Mouse (Mus musculus): ENCODE measurements at regions not wholly inside any gene's neighbourhood (a gene's known extent, or its start where the extent isn't known, plus 50 kb on each side); places are given as distances from the start of the nearest gene placed in this dataset.

DNA sequence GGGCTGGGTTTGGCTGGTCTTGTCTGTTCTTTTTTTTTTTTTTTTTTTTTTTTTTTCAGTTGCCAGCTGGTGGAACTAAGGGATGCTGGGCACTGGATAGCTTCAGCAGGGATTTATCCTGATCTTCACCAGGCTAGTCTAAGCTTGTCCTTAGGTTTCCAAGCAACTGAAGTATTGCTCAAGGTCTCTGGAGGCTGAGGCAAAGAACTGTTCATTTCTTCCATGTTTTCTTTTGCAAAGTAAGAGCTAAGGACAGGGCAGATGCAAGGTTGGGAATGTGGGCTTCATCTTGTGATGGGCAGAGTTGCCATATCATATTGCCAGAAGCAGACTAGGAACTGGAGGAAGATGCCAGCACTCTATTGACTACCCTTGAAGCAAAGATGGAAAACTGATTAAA lies 1378.1 kb downstream of the Gsdmc2 start:
- ATAC-seq (replicated peaks; ENCODE audit: low FRiP score, poor library complexity, severe bottlenecking) = no peak

DNA sequence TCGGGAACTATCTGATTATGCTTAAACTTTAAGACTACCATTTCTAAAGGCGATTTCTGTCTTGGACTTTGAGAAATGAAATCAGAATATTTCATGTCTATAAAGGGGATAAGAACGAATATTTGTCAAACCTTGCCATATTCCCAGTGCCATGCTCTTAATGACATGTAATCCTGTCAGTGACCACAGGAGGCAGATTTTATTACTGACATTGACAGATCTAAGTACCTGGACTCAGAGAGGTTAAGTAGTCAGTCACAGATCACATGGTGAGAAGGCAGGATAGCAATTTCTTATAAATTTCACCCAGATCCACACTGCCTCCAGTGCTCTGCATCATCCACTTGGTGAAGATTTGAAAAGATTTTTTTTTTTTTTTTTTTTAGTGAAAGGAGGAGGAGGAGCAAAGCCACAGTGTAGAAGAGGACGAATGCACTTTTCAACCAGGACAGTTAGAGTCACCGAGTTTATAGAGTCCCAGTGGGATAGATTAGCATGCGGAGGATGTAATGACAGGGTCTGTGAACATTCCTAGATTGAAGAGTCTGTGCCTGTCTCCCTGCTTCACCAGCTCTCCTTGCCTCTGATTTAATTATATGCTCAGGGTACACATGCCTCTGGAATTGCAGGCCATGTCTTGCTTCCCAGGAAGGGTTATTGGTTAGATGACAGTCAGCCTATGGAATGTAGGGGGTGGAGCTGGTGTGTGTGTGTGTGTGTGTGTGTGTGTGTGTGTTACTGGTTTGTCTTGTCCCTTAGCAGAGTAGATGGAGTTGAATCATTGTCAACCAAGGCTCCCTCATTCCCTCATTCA lies 1379.7 kb downstream of the Gsdmc2 start:
- ATAC-seq (replicated peaks; ENCODE audit: low FRiP score, poor library complexity, severe bottlenecking) = no peak

DNA sequence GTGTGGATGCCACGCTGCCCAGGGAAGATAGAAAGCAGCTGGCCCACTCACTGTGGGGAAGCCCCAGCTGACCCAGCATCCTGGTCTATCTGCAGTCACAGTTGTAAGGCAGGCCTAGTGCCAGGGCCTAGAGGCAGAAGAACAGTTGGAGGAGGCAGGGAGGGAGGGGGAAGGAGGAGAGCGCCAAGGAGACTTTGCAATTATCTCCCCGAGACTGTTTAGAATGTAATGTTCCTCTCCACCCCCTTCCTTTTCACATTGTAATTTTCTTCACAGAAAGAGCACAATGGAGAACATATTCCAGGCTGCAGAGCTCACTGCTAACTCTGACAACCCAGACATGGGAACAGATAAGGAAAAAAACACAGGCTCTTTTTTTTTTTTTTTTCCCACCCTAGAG lies 1382.3 kb downstream of the Gsdmc2 start:
- ATAC-seq (replicated peaks; ENCODE audit: low FRiP score, poor library complexity, severe bottlenecking) = no peak

DNA sequence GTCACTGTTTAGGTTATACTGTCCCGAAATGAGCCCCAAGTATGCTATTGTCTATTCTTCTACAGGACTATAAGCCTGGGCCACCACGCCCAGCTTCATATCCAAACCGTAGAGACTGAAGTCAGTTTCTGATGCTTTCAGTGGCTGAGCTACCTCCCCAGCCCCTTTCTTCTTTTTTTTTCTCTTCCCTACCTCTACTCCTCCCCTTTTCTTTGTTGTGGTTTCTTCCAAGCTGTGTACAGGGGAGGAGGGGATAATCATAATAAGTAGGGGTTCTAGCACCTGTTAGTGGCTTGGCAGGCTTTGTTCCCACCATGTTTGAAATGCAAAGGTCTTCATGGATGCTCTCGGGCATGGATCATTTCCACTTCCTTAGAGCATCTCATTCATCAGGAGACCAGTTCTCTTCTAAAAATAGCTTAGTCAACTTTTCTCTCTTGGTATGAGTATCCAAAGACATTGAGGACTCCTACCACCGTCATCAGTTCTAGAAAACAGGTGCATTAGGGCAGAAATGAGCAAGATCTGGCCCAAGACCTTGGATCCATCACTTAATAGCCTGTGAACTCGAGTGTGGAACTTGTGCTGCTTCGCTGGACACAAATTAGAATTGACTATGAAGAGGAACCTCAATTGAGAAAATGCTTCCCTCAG lies 1383.5 kb downstream of the Gsdmc2 start:
- no peak for ATAC-seq (replicated peaks; ENCODE audit: low FRiP score, poor library complexity, severe bottlenecking)

DNA sequence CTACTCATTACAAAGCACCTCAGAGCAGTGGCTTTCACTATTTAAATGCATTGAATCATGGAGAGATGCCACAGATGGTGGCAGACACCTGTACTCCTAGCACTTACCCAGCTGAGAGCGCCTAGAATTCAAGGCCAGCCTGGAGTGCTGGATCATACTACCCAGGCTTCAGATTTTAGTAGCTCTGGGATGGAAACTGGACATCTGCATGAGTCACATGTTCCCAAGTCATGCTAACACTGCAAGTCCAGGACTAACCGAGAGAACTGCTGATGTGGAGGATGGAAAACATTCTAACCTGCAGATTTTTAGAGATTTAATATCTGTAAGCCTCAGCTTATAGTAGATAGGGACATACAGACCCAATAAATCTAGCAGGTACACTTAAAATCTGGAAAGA lies 1384.3 kb downstream of the Gsdmc2 start:
- ATAC-seq (replicated peaks; ENCODE audit: low FRiP score, poor library complexity, severe bottlenecking) = no peak

DNA sequence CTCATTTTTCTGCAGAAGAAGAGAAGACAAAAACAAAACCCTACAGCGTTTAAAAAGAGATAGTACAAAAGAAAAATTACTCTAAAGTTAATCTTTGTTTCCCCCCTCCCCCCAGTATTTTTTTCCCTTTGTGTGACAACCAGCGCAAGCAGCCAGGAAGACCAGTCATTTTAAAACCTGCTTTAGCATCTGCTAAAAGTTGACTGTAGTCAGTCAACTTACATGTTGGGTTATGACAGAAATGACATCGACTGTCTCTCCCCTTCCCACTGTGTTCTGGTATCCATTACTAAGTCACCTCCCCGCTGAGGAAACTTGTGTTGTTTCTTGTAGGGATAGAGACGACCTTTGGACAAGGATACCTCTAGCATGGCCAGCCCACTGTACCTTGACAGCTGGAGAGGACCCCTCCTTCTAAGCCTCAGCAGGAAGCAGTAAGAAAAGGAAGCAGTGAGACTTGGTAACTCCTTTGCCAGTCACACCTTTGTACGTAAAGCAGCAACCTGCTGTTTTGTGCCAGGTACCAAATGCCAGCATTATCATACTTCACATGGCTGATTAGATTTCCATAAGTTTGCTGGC lies 1384.9 kb downstream of the Gsdmc2 start:
- no peak for ATAC-seq (replicated peaks; ENCODE audit: low FRiP score, poor library complexity, severe bottlenecking)

DNA sequence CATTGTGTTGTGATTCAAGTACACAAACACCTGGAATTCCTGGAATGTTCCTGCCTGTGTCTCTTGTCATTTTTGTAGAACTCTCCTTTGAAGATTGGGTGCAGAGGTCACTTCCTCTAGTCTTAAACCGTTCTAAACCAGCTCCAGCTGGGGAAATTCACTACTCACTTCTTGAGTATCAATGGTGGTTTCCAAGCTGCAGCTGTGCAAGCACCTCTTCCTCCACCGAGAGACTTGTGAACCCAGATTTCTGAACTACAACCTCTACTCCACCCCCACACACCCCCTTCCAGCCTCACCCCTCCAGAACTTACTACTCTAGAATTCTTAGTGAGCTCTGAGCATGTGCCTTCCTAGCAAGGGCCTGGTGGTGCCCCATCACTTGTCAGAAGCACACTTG lies 1387.0 kb downstream of the Gsdmc2 start:
- ATAC-seq (replicated peaks; ENCODE audit: low FRiP score, poor library complexity, severe bottlenecking) = no peak

DNA sequence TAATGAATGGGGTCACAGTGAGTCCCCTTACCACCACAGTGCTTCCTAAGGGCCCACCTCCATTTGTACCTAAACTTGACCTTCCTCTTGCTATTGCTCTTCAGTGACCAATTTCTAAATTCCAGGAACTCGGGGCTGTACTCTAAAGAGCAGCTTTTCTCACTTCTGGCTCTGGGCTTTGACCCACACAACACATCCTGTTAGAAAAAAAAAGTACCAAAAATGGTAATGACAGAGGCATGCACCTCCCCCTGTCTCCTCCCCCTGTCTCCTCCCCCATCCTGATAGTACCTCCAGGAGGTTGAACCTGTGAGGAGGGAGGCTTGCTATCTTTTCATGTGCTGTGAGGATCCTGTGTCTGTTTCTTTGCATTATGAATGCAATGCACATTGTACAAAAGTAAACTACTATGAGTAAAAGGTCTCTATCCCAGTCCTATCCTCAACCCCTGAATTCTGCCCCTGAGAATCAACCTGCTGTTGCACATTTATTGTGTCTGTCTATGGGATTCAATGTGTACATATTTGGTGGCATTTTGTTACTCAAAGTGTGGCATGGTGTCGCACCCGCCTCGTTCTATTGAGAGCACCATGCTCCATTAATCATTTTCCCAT lies 1387.8 kb downstream of the Gsdmc2 start:
- ATAC-seq (replicated peaks; ENCODE audit: low FRiP score, poor library complexity, severe bottlenecking) = no peak

DNA sequence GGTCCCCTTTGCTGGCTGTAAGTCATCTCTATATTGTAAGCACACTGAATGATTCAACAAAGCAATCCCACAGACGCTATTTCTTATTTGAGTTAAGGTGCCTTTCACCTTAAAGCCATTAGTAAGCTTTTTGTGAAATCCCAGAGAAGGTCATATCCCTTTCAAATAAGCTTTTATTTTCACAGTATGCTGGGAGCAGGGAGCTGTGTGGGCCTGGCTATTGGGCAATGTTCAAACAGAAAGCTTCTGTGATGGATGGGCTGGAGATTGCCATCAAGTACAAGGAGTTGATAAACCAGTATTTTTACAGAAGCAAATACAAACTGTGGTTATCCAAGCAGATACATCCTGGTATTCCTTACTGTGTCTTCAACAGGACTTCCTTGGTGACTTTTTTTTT lies 1389.0 kb downstream of the Gsdmc2 start:
- no peak for ATAC-seq (replicated peaks; ENCODE audit: low FRiP score, poor library complexity, severe bottlenecking)

DNA sequence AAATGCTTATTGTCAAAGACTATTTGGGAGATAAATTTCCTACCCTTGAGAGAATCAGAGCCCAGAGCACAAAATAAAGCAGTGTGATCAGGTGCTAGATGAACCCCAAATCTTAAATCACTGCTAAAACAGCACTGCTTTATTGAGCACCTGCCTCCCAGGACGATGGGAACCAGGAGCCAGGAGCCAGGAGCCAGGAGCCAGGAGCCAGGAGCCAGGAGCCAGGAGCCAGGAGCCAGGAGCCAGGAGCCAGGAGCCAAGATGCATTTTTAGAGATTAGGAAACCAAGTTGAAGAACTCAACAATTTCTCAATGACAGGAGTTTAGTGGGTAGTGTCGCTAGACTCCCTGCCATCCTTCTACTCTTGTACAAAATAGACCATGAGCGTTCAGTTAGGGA lies 1396.9 kb downstream of the Gsdmc2 start:
- ATAC-seq (replicated peaks; ENCODE audit: low FRiP score, poor library complexity, severe bottlenecking) = no peak

DNA sequence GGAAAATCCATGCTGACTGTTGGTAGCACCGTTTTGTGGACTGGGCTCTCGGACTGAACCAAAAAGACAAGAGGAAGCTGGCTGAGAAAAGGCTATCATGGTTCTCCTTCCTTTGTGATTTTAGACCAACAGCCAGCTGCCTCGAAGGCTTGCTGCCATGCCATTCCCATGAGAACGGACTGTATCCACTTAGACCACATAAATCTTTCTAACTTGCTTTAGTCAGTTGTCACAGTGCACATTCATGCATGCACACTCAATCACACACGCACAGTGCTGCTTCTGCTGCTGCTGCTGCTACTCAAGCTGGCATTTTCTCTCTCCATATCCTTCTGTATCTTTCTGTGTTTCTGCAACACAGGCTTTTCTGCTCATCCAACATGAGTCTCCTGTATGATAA lies 1405.8 kb downstream of the Gsdmc2 start:
- no peak for ATAC-seq (replicated peaks; ENCODE audit: low FRiP score, poor library complexity, severe bottlenecking)

DNA sequence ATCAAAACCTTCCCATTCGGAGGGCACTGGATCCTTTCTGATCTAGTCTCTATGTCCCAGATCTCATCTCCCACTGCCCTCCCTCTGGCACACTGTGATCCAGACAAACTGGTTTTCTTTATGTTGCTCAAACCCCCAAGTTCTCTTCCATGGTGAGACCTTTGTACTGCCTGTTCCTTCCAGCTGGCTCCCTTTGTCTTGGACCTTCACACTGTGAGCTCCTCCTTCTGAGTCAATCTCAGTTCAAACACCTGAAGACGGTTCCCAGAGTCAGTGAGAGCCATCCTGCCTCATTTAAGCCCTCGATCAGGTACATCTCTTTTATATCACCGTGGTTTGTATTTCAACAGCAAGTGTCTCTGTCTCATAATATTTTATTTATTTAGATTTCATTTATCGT lies 1408.3 kb downstream of the Gsdmc2 start:
- ATAC-seq (replicated peaks; ENCODE audit: low FRiP score, poor library complexity, severe bottlenecking) = no peak

DNA sequence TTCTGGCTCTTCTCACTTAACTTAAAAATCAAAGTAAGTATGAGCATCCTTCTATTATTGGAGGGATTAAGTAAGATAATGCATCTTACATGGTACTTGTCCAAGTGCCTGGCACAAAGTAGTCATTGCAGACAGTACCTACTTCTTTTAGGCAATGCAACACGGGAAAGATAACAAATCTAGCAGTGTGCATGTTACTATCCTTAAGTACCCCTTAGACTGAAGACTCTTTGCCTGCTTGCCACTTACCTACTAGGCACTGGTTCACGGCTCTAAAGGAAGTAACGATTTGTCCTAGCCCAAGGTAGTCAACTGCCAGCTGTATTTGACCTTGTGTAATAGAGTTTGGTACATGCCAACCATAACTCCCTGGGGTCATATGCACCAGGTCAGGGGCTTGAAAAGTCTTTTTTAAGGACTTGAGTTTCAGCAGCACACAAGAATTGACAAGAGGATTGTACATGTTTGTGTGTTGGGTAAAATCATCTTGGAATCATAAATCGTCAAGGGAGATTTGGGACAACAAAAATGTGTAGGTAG lies 1409.8 kb downstream of the Gsdmc2 start:
- ATAC-seq (replicated peaks; ENCODE audit: low FRiP score, poor library complexity, severe bottlenecking) = no peak

DNA sequence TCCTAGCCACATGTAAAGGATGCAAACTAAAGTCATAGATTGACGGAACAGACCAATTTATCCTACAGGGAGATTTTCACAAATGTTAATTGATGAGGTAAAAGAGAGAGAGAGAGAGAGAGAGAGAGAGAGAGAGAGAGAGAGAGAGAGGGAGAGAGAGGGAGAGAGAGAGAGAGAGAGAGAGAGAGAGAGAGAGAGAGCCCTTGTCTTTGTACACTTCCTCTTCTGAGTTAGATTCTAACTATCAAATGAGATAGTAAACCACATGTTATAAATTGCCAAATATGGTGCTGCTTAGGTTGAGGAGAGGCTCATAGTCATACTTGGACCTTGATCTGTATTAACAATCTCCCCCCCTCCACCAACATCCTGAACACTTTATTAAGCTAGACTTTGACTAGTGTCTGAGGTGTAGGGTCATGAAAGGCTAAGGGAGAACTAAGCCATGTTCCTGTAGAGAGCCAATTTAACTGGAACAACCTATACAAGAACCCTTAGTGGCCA lies 1412.2 kb downstream of the Gsdmc2 start:
- ATAC-seq (replicated peaks; ENCODE audit: low FRiP score, poor library complexity, severe bottlenecking) = no peak

DNA sequence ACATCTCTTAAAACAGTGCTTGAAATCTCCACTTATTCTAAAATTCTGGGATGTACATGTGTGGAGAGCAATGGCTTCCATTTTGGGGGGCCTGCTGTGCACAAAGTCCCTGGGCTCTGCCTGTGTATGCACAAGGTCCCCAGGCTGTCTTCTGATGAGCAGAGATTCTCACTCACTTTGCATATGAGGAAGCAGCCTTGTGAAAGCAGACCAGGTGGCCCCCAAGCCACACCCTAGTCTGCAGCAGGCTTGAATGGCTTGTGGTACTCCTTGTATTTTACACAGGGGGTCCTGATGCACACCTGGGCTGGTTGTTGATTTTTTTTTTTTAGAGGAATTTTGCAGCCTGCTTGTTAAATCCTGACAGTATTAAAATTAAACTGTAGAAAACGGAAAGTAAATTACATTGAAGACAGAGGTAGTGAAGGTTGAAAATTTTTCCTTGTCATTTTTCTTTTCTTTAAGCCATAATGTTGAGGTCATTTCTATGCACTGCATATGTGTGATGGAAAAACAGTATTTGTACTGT lies 1413.8 kb downstream of the Gsdmc2 start:
- ATAC-seq (replicated peaks; ENCODE audit: low FRiP score, poor library complexity, severe bottlenecking) = no peak

DNA sequence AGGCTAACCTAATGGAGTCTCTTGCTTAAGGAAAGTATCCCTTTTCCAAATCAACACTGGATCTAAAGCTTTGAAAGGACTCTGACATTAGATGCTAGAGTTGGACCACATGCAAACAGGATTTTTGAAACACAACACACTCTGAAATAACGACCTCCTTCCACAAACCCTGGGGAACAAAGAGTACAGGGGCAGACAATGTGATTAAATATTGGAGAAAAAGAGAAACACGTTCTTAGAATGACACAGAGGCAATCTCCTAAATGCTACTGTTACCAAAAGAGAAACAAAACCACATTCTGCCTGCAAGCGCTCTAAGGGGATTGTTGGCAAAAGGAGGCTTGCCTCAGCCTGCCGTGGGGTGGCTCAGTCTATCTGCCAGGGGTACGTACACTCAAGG lies 1422.0 kb downstream of the Gsdmc2 start:
- no peak for ATAC-seq (replicated peaks; ENCODE audit: low FRiP score, poor library complexity, severe bottlenecking)

DNA sequence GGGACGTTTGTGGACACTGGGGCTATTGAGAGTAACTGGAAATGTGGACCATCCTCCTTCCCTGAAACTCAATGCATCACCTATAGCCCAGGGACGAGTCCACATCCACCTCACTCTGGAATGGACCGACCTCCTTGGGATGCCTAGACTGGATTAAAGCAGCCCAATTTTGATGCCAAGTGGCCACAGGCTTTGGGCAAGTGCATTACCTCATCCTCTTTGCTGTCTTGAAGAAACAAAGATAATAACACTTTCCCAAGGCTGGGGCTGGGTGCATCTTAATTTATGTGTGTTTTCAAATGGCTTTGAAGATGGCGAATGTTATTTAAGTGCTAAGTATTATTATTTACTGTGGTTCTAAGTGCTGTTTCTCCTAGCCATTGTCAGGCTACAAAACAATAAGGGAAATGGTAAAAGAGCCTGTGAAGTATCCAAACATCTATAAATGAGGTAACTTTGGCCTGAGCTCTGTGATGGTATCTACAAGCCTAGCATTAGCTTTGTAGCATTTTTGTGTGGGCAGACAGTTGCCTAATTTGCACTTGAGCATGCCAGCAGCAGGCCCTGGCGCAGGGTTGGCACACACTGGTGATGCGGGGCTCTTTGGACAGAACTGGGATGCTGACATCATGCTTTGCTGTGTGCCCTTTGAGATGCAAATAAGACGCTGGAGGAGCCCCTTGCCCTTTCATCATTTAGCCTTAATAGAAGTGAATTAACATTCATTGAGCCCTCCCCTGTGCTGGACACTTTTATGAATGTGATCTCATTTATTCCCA lies 1423.7 kb downstream of the Gsdmc2 start:
- ATAC-seq (replicated peaks; ENCODE audit: low FRiP score, poor library complexity, severe bottlenecking) = no peak

DNA sequence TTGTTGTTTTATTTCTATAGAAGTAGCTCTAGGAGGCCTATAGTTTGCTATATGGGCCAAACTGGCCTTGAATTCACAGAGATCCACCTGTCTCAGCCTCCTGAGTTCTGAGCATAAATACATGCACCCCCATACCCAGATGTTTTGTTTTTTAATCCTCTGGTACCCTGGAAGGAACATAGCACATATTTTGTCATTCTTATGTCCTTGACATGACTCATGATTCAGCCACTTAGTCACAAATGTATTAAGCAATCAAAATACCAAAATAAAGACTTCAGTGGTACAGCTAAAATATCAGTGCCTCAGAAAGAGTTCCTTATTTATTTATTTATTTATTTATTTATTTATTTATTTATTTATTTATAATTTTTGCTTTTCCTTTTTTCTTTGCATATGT lies 1428.3 kb downstream of the Gsdmc2 start:
- ATAC-seq (replicated peaks; ENCODE audit: low FRiP score, poor library complexity, severe bottlenecking) = no peak

DNA sequence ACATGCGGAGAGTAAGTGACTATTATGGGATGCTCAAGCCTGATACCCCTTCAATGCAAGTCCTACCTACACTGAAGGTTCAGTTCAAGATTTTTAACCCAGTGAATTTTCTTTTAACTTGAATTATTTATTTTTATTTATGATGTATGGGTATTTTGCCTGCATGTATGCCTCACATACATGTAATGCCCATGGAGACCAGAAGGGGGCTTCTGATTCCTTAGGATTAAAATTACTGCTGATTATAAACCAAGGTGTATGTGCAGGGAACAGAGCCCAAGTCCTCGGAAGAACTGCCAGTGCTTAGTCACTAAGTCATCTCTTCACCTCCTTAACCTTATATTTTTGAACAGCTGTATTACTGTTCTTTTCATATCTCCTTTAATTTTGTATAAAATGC lies 1431.3 kb downstream of the Gsdmc2 start:
- no peak for ATAC-seq (replicated peaks; ENCODE audit: low FRiP score, poor library complexity, severe bottlenecking)
